Mouse (Mus musculus): Measurements from ENCODE around the gene Fyco1.

- TF ChIP-seq CTCF (IDR thresholded peaks at IDR 0.05; ENCODE audit: extremely low read depth, insufficient read depth, low read length) (no peak), POLR2A (IDR thresholded peaks at IDR 0.05; ENCODE audit: extremely low read depth, insufficient read depth, low read length) (no peak)
These were observed 93.1 kb downstream of the Fyco1 start for GRCm38 (mm10) chr9:123758645-123759044.

Measured in cortical plate, adult 2 months (tissue).